In the genomic region with DNA sequence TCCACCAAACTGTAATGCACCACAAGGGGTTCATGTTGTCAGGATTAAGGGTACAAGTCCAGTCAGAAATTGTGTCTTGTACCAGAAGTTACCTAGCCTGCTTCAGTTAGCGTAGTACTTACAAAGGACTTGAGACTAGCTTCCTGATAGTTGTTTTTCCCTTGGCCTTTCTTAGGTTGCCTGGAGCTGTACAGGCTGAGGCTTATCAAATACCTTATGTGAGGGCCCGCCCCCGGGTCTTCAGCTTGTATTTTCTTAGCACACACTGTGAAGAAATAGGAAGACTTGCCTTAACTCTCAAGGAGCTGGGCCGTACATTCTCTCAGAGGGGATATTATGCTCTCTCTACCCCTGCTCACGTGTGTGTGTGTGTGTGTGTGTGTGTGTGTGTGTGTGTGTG, we compare ENCODE assay signal across 16 mouse cellular contexts. TPM values are rescaled to one million over a fixed set of nuclear protein-coding genes. Genes with fewer than 3 reads are reported as not detected.
DNase-seq lines count a peak whose midpoint lies in the region; ATAC-seq and TF ChIP-seq lines count a peak whose summit lies in the region.
"Had no signal": no experiment of that assay in that cellular context is flagged by ENCODE, and none has a peak within 500 bp of the region (broad histone marks: within the 10 kb centered on the region; RNA-seq: fewer than 3 reads in every experiment).

No protein-coding gene starts in this region.

- H3K9me3 ChIP-seq in forebrain, embryonic 15.5 days, result no peaks in the 10 kb centered on the region
- H3K9me3 ChIP-seq in forebrain, embryonic 12.5 days, result no peaks in the 10 kb centered on the region
- no peaks in the 10 kb centered on the region for H3K9me3 ChIP-seq in kidney, embryonic 14.5 days (ENCODE audit: control insufficient read depth, low read length)
- no peaks in the 10 kb centered on the region for H3K9me3 ChIP-seq in neural tube, embryonic 15.5 days (replicated peaks)
- H3K9me3 ChIP-seq: embryonic facial prominence, embryonic 13.5 days had no signal

- no peak for ATAC-seq in forebrain, embryonic 15.5 days (replicated peaks)
- no peak for ATAC-seq in forebrain, embryonic 12.5 days (ENCODE audit: low FRiP score)
- no peak for ATAC-seq in kidney, embryonic 14.5 days (ENCODE audit: low FRiP score, low TSS enrichment)
- ATAC-seq in neural tube, embryonic 15.5 days (ENCODE audit: low FRiP score), result no peak
- ATAC-seq: forebrain, embryonic 14.5 days; intestine, embryonic 16.5 days had no signal

- TF ChIP-seq CTCF in kidney, adult 2 months (conservative IDR thresholded peaks at IDR 0.05; ENCODE audit: insufficient read depth, insufficient read length, low read depth, low read length), result no peak

- H3K36me3 ChIP-seq in forebrain, embryonic 15.5 days, result no peaks in the 10 kb centered on the region
- H3K36me3 ChIP-seq in forebrain, embryonic 12.5 days (replicated peaks), result no peaks in the 10 kb centered on the region
- H3K36me3 ChIP-seq in kidney, adult 2 months (ENCODE audit: control insufficient read depth, insufficient read depth, low read length), result no peaks in the 10 kb centered on the region
- H3K36me3 ChIP-seq in kidney, embryonic 14.5 days (ENCODE audit: control insufficient read depth, insufficient read depth, low read length), result no peaks in the 10 kb centered on the region
- H3K36me3 ChIP-seq in neural tube, embryonic 15.5 days, result no peaks in the 10 kb centered on the region
- H3K36me3 ChIP-seq: embryonic facial prominence, embryonic 13.5 days had no signal

- H3K27ac ChIP-seq in forebrain, embryonic 15.5 days (replicated peaks), result peak overlapping the region; percentile 37; the same call in 1 of the 2 replicates
- H3K27ac ChIP-seq in forebrain, embryonic 12.5 days, result no peak overlapping the region
- peak overlapping the region; percentile 92 for H3K27ac ChIP-seq in kidney, adult 2 months (ENCODE audit: insufficient read depth, low read depth, low read length)
- H3K27ac ChIP-seq in kidney, embryonic 14.5 days (ENCODE audit: low read depth, low read length), result no peak overlapping the region
- H3K27ac ChIP-seq in neural tube, embryonic 15.5 days (replicated peaks), result no peak overlapping the region
- H3K27ac ChIP-seq: embryonic facial prominence, embryonic 13.5 days; hindbrain, embryonic 14.5 days had no signal

- H3K4me3 ChIP-seq in forebrain, embryonic 15.5 days, result no peak overlapping the region
- no peak overlapping the region for H3K4me3 ChIP-seq in forebrain, embryonic 12.5 days (replicated peaks)
- no peak overlapping the region for H3K4me3 ChIP-seq in kidney, adult 2 months (ENCODE audit: insufficient read depth, low read depth, low read length)
- H3K4me3 ChIP-seq in kidney, embryonic 14.5 days (ENCODE audit: low read length), result no peak overlapping the region
- H3K4me3 ChIP-seq in neural tube, embryonic 15.5 days (replicated peaks), result no peak overlapping the region
- H3K4me3 ChIP-seq: embryonic facial prominence, embryonic 13.5 days had no signal

- H3K27me3 ChIP-seq in forebrain, embryonic 15.5 days, result no peaks in the 10 kb centered on the region
- 0 out of 2 replicates have a peak, but pooled peaks cover 3% of the 10 kb centered on the region for H3K27me3 ChIP-seq in forebrain, embryonic 12.5 days
- H3K27me3 ChIP-seq in kidney, adult 2 months (replicated peaks; ENCODE audit: control insufficient read depth, insufficient read depth, low read length), result no peaks in the 10 kb centered on the region
- H3K27me3 ChIP-seq in kidney, embryonic 14.5 days (ENCODE audit: control insufficient read depth, insufficient read depth, low read length), result 0 out of 2 replicates have a peak, but pooled peaks cover 4% of the 10 kb centered on the region
- 0 out of 2 replicates have a peak, but pooled peaks cover 7% of the 10 kb centered on the region for H3K27me3 ChIP-seq in neural tube, embryonic 15.5 days (replicated peaks)
- H3K27me3 ChIP-seq: CH12.LX; embryonic facial prominence, embryonic 13.5 days had no signal

- peaks cover 21% of the 10 kb centered on the region for H3K4me1 ChIP-seq in forebrain, embryonic 15.5 days
- peaks cover 13% of the 10 kb centered on the region for H3K4me1 ChIP-seq in forebrain, embryonic 12.5 days
- H3K4me1 ChIP-seq in kidney, adult 2 months (ENCODE audit: control insufficient read depth, insufficient read depth, low read length), result peaks cover 23% of the 10 kb centered on the region; the same call in 1 of the 2 replicates
- no peaks in the 10 kb centered on the region for H3K4me1 ChIP-seq in kidney, embryonic 14.5 days (ENCODE audit: control insufficient read depth, insufficient read depth, low read length)
- H3K4me1 ChIP-seq in neural tube, embryonic 15.5 days, result peaks cover 11% of the 10 kb centered on the region

- 90% methylated on average over 5 of the region's 5 CpGs for WGBS in forebrain, embryonic 15.5 days
- 92% methylated on average over 5 of the region's 5 CpGs for WGBS in forebrain, embryonic 12.5 days
- WGBS in kidney, adult 2 months, result 68% methylated on average over 5 of the region's 5 CpGs
- WGBS in kidney, embryonic 14.5 days, result 81% methylated on average over 5 of the region's 5 CpGs
- 95% methylated on average over 5 of the region's 5 CpGs for WGBS in neural tube, embryonic 15.5 days

- H3K4me2 ChIP-seq in forebrain, embryonic 15.5 days (replicated peaks), result no peak overlapping the region
- no peak overlapping the region for H3K4me2 ChIP-seq in forebrain, embryonic 12.5 days
- H3K4me2 ChIP-seq in kidney, embryonic 14.5 days (replicated peaks; ENCODE audit: low read depth, low read length), result no peak overlapping the region
- H3K4me2 ChIP-seq in neural tube, embryonic 15.5 days, result no peak overlapping the region
- H3K4me2 ChIP-seq: embryonic facial prominence, embryonic 13.5 days; hindbrain, embryonic 14.5 days had no signal

- no peak overlapping the region for H3K9ac ChIP-seq in forebrain, embryonic 15.5 days (replicated peaks)
- no peak overlapping the region for H3K9ac ChIP-seq in forebrain, embryonic 12.5 days
- no peak overlapping the region for H3K9ac ChIP-seq in kidney, embryonic 14.5 days (ENCODE audit: low read depth, low read length)
- no peak overlapping the region for H3K9ac ChIP-seq in neural tube, embryonic 15.5 days (replicated peaks)
- H3K9ac ChIP-seq: embryonic facial prominence, embryonic 13.5 days; hindbrain, embryonic 14.5 days had no signal

- TF ChIP-seq POLR2A in kidney, adult 2 months (IDR thresholded peaks at IDR 0.05; ENCODE audit: low read depth, low read length), result no peak

- DNase-seq in kidney, adult 2 months, result peak; percentile 10
- peak; percentile 35 for DNase-seq in R1 (ENCODE audit: low read depth, low spot score)
- DNase-seq in yolk sac, embryonic 10.5 days (ENCODE audit: low spot score), result peak; percentile 24
- DNase-seq: adrenal gland, postnatal 10 days; gastrocnemius, postnatal 36 days; heart, adult 11 months; heart, postnatal 10 days had no signal

RNA-seq across cellular contexts. Expression of a gene that starts 4.5 kb away (rescaled TPM):
- 9.0 and 10.9 TPM in 2 replicates for polyA plus RNA-seq in forebrain, embryonic 15.5 days (2015; fragmentation: Nextera tagmentation; extraction: Ambion mirVana)
- polyA plus RNA-seq in forebrain, embryonic 12.5 days (2016; fragmentation: Nextera tagmentation; extraction: Ambion mirVana), result 17.8 and 20.5 TPM in 2 replicates
- polyA plus RNA-seq in kidney, adult 2 months (2012; rRNA removed), result 135 and 164 TPM in 2 replicates
- 5.1 and 5.3 TPM in 2 replicates for polyA plus RNA-seq in kidney, embryonic 14.5 days (2014; fragmentation: Nextera tagmentation; extraction: Ambion mirVana)
- 7.4 and 7.8 TPM in 2 replicates for polyA plus RNA-seq in neural tube, embryonic 15.5 days (2015; fragmentation: Nextera tagmentation; extraction: Ambion mirVana)

Comparison
In these comparisons a context has a peak if more than half of its experiments do, and no peak if none do; other contexts are left out.
1. H3K27ac ChIP-seq: peak in forebrain, embryonic 15.5 days (single experiment) and kidney, adult 2 months (single experiment); none in forebrain, embryonic 12.5 days (single experiment), kidney, embryonic 14.5 days (single experiment) and neural tube, embryonic 15.5 days (single experiment).
2. Peak in every context shown above with its lines, with median percentiles within 50 percentile points of each other: DNase-seq.